Mouse (Mus musculus) MEL (cell line): Measurements from ENCODE around the gene Rbm42. TPM values are rescaled to one million over a fixed set of nuclear protein-coding genes. Genes with fewer than 3 reads are reported as not detected.

Experiments used
- DNase-seq: peaks from one replicate; pipeline ENCODE4 v3.0.0; 2011; ENCODE audit warnings: low read depth, low spot score
- H3K27ac ChIP-seq: 2 replicates; pipeline ENCODE4 v1.5.1; 2012; ENCODE audit warnings: low read depth, mild to moderate bottlenecking, control low read depth, low read length, moderate library complexity; ENCODE audit not compliant: control insufficient read depth
- H3K27me3 ChIP-seq, 2 experiments: fragments of 150-350 bp in 1 of 2; sonication (generic) in 1 of 2; 2 replicates each; pipeline ENCODE4 v1.6.1; 2012; ENCODE audit warnings: low read length in 2 of 2, mild to moderate bottlenecking in 2 of 2, improper control_type of control experiment in 1 of 2, moderate library complexity in 1 of 2; ENCODE audit not compliant: insufficient read depth in 2 of 2, control insufficient read depth in 1 of 2
- H3K36me3 ChIP-seq, 2 experiments: 2 replicates each; pipeline ENCODE4 v1.6.1; 2012 to 2014; ENCODE audit warnings: low read length in 2 of 2, improper control_type of control experiment in 1 of 2, inconsistent platforms in 1 of 2, mild to moderate bottlenecking in 1 of 2; ENCODE audit not compliant: insufficient read depth in 2 of 2, control insufficient read depth in 1 of 2
- H3K4me1 ChIP-seq, 2 experiments: fragments of 150-350 bp in 1 of 2; sonication (generic) in 1 of 2; 2 replicates each; pipeline ENCODE4 v1.6.1; 2012; ENCODE audit warnings: low read length in 2 of 2, improper control_type of control experiment in 1 of 2, mild to moderate bottlenecking in 1 of 2; ENCODE audit not compliant: insufficient read depth in 2 of 2, control insufficient read depth in 1 of 2
- H3K4me3 ChIP-seq, 2 experiments: fragments of 150-350 bp in 1 of 2; sonication (generic) in 1 of 2; 2 replicates each; pipeline ENCODE4 v1.5.1; 2012; ENCODE audit warnings: low read depth in 2 of 2, low read length in 2 of 2, mild to moderate bottlenecking in 2 of 2, moderate library complexity in 2 of 2, control low read depth in 1 of 2, improper control_type of control experiment in 1 of 2; ENCODE audit not compliant: control insufficient read depth in 1 of 2, insufficient read depth in 1 of 2
- H3K79me2 ChIP-seq: 2 replicates; pipeline ENCODE4 v1.6.1; 2012; ENCODE audit warnings: mild to moderate bottlenecking, low read length, moderate library complexity; ENCODE audit not compliant: control insufficient read depth, poor library complexity, insufficient read depth
- H3K9ac ChIP-seq: 2 replicates; pipeline ENCODE4 v1.6.1; 2012; ENCODE audit warnings: low read depth, mild to moderate bottlenecking, control low read depth, low read length, moderate library complexity; ENCODE audit not compliant: control insufficient read depth, poor library complexity, severe bottlenecking
- H3K9me3 ChIP-seq: fragments of 150-350 bp; sonication (generic); replicated peaks from 2 replicates; pipeline ENCODE4 v1.6.1; 2012; ENCODE audit warnings: mild to moderate bottlenecking, low read length, improper control_type of control experiment, moderate library complexity; ENCODE audit not compliant: insufficient read depth
- CHD2 ChIP-seq: IDR thresholded peaks from 2 replicates; pipeline ENCODE4 v1.6.1; 2011; ENCODE audit warnings: low read length, improper control_type of control experiment
- CTCF ChIP-seq, 3 experiments: IDR thresholded peaks in 2 of 3; conservative IDR thresholded peaks in 1 of 3; 2 replicates each; pipeline ENCODE4 v1.5.1; 2011 to 2012; ENCODE audit warnings: low read length in 3 of 3, low read depth in 2 of 3, mild to moderate bottlenecking in 2 of 3, improper control_type of control experiment in 1 of 3, inconsistent platforms in 1 of 3, mixed read lengths in 1 of 3, moderate library complexity in 1 of 3; ENCODE audit not compliant: control insufficient read depth in 1 of 3, insufficient read depth in 1 of 3, poor library complexity in 1 of 3, severe bottlenecking in 1 of 3
- E2F4 ChIP-seq: IDR thresholded peaks from 2 replicates; pipeline ENCODE4 v1.6.1; 2011; ENCODE audit warnings: low read depth, low read length, improper control_type of control experiment, borderline replicate concordance
- ETS1 ChIP-seq: IDR thresholded peaks from 2 replicates; pipeline ENCODE4 v1.6.1; 2012; ENCODE audit warnings: low read depth, mild to moderate bottlenecking, inconsistent platforms, low read length, improper control_type of control experiment, moderate library complexity
- GATA1 ChIP-seq: IDR thresholded peaks from 2 replicates; pipeline ENCODE4 v1.6.1; 2011; ENCODE audit warnings: low read depth, low read length, improper control_type of control experiment
- KAT2A ChIP-seq: conservative IDR thresholded peaks from 2 replicates; pipeline ENCODE4 v1.6.1; 2012; ENCODE audit warnings: low read depth, low read length, improper control_type of control experiment, inconsistent platforms
- MAFK ChIP-seq: IDR thresholded peaks from 2 replicates; pipeline ENCODE4 v1.6.1; 2011; ENCODE audit warnings: low read depth, mild to moderate bottlenecking, low read length, improper control_type of control experiment, borderline replicate concordance
- MEF2A ChIP-seq: IDR thresholded peaks from 2 replicates; pipeline ENCODE4 v1.6.1; 2014; ENCODE audit warnings: low read depth, mild to moderate bottlenecking, inconsistent platforms, low read length, improper control_type of control experiment; ENCODE audit not compliant: poor library complexity, insufficient replicate concordance, severe bottlenecking; ENCODE audit errors: extremely low read depth
- POLR2A ChIP-seq, 2 experiments: IDR thresholded peaks; 2 replicates each; pipeline ENCODE4 v1.6.1; 2011 to 2012; ENCODE audit warnings: low read length in 2 of 2, mild to moderate bottlenecking in 2 of 2, control low read depth in 1 of 2, improper control_type of control experiment in 1 of 2, low read depth in 1 of 2, moderate library complexity in 1 of 2; ENCODE audit not compliant: control insufficient read depth in 1 of 2, insufficient read depth in 1 of 2, poor library complexity in 1 of 2
- POLR2AphosphoS5 ChIP-seq: IDR thresholded peaks from 2 replicates; pipeline ENCODE4 v1.6.1; 2012; ENCODE audit warnings: low read depth, borderline replicate concordance, mild to moderate bottlenecking, inconsistent platforms, low read length, moderate library complexity, mixed read lengths
- RAD21 ChIP-seq: IDR thresholded peaks from 2 replicates; pipeline ENCODE4 v1.6.1; 2011; ENCODE audit warnings: mild to moderate bottlenecking, low read depth, low read length, improper control_type of control experiment
- SIN3A ChIP-seq: IDR thresholded peaks from 2 replicates; pipeline ENCODE4 v1.6.1; 2012; ENCODE audit warnings: low read length, improper control_type of control experiment, inconsistent platforms
- SMC3 ChIP-seq: IDR thresholded peaks from 2 replicates; pipeline ENCODE4 v1.6.1; 2011; ENCODE audit warnings: low read depth, low read length, improper control_type of control experiment
- TAL1 ChIP-seq: IDR thresholded peaks from 2 replicates; pipeline ENCODE4 v1.6.1; 2012; ENCODE audit warnings: mild to moderate bottlenecking, inconsistent platforms, low read length, moderate library complexity, mixed read lengths
- TBP ChIP-seq: IDR thresholded peaks from 2 replicates; pipeline ENCODE4 v1.8.0; 2011; ENCODE audit warnings: low read depth, low read length, improper control_type of control experiment
- TCF12 ChIP-seq: IDR thresholded peaks from 2 replicates; pipeline ENCODE4 v1.6.1; 2014; ENCODE audit warnings: low read depth, mild to moderate bottlenecking, inconsistent platforms, low read length, improper control_type of control experiment, moderate library complexity
- UBTF ChIP-seq: IDR thresholded peaks from 2 replicates; pipeline ENCODE4 v1.6.1; 2012; ENCODE audit warnings: low read depth, mild to moderate bottlenecking, inconsistent platforms, low read length, improper control_type of control experiment, moderate library complexity, borderline replicate concordance; ENCODE audit not compliant: insufficient read depth
- USF1 ChIP-seq: IDR thresholded peaks from 2 replicates; pipeline ENCODE4 v1.6.1; 2014; ENCODE audit warnings: low read depth, mild to moderate bottlenecking, inconsistent platforms, low read length, improper control_type of control experiment, moderate library complexity
- USF2 ChIP-seq, 2 experiments: IDR thresholded peaks; 2 replicates each; pipeline ENCODE4 v1.6.1; 2011 to 2012; ENCODE audit warnings: improper control_type of control experiment in 2 of 2, low read length in 2 of 2, borderline replicate concordance in 1 of 2, inconsistent platforms in 1 of 2, low read depth in 1 of 2, mild to moderate bottlenecking in 1 of 2; ENCODE audit not compliant: insufficient read depth in 1 of 2
- ZKSCAN1 ChIP-seq: IDR thresholded peaks from 2 replicates; pipeline ENCODE4 v1.6.1; 2012; ENCODE audit warnings: low read depth, mild to moderate bottlenecking, inconsistent platforms, low read length, improper control_type of control experiment, moderate library complexity
- polyA plus RNA-seq, 2 experiments: library from polyadenylated mRNA; stranded (reverse) in 1 of 2; unstranded in 1 of 2; fragments of >175 nt in 1 of 2; fragments of >200 nt in 1 of 2; gene quantifications; 2 replicates each; pipeline versions ENCODE4 v1.2.1 to v1.2.4; 2012; ENCODE audit warnings: low replicate concordance in 2 of 2, low read depth in 1 of 2; ENCODE audit not compliant: insufficient read length in 2 of 2, insufficient read depth in 1 of 2, missing spikeins in 1 of 2
- total RNA-seq: library from RNA; depleted of rRNA; stranded (reverse); fragments of 300-350 nt; gene quantifications from 2 replicates; pipeline ENCODE4 v1.2.3, GENCODE M21; 2012

The Rbm42 gene
- total and polyA plus RNA-seq, 3 experiments = 124 to 129 TPM; not detected in 1

GRCm38 (mm10) chr7:30596811-30597210 lies 53.3 kb downstream of the Rbm42 start:
- Histone ChIP-seq H3K9me3 (no peaks in the 10 kb centered on the region), H3K4me3 (no peak overlapping the region), H3K9ac (no peak overlapping the region), H3K4me1 (peaks cover 7 to 29% of the 10 kb centered on the region in 2 experiments; a peak in 3 of 4 replicates), H3K27ac (no peak overlapping the region), H3K79me2 (no peaks in the 10 kb centered on the region; the same call in 1 of the 2 replicates), H3K36me3 (peaks cover 0 to 11% of the 10 kb centered on the region in 2 experiments; a peak in 2 of 4 replicates), H3K27me3 (no peaks in the 10 kb centered on the region)
- no peak for TF ChIP-seq RAD21
- no peak for TF ChIP-seq POLR2A (IDR thresholded peaks at IDR 0.05; ENCODE audit: control insufficient read depth in 1 of 2, insufficient read depth in 1 of 2, low read depth in 1 of 2, low read length in 2 of 2, poor library complexity in 1 of 2)
- no peak for TF ChIP-seq USF1
- TF ChIP-seq TAL1 = no peak
- TF ChIP-seq CTCF (IDR thresholded peaks at IDR 0.05 in 2 of 3, conservative IDR thresholded peaks at IDR 0.05 in 1 of 3; ENCODE audit: control insufficient read depth in 1 of 3, insufficient read depth in 1 of 3, low read depth in 2 of 3, low read length in 3 of 3, poor library complexity in 1 of 3, severe bottlenecking in 1 of 3) = no peak
- TF ChIP-seq MEF2A = no peak
- TF ChIP-seq ETS1 = no peak
- no peak for TF ChIP-seq KAT2A
- TF ChIP-seq TCF12 = no peak
- TF ChIP-seq USF2 (IDR thresholded peaks at IDR 0.05; ENCODE audit: borderline replicate concordance in 1 of 2, insufficient read depth in 1 of 2, low read depth in 1 of 2, low read length in 2 of 2) = no peak
- TF ChIP-seq E2F4 = no peak
- no peak for TF ChIP-seq POLR2AphosphoS5
- no peak for TF ChIP-seq GATA1
- TF ChIP-seq SMC3 = no peak
- TF ChIP-seq UBTF = no peak
- TF ChIP-seq TBP = no peak
- no peak for TF ChIP-seq SIN3A
- TF ChIP-seq MAFK = no peak
- no peak for TF ChIP-seq ZKSCAN1
- no peak for TF ChIP-seq CHD2
- no peak for DNase-seq

DNA sequence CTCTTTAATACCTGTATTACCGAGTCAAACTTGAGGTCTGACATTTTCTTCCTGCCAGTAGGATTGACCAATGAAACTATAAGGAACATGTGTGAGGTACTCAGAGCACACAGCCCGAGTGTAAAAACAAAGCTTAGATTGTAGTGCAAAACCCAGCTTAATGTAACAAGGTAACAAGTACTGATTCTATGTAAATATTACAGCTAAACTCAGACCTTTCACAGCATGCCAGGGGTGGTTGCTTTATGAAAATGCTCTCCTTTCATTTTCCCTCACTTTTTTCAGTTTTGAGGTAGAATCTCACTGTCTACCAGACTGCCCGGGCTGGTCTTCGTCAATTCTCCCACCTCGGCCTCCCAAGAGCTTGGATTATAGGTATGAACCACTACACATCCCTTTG lies 54.0 kb downstream of the Rbm42 start:
- H3K4me1 ChIP-seq = peaks cover 7 to 35% of the 10 kb centered on the region in 2 experiments; a peak in 3 of 4 replicates
- DNase-seq = no peak
- no peak for TF ChIP-seq E2F4
- TF ChIP-seq, all 39 proteins: peak for 0
- peaks cover 1% of the 10 kb centered on the region for H3K79me2 ChIP-seq
- H3K27me3 ChIP-seq = no peaks in the 10 kb centered on the region
- H3K4me3 ChIP-seq = no peak overlapping the region
- no peak overlapping the region for H3K9ac ChIP-seq
- no peaks in the 10 kb centered on the region for H3K9me3 ChIP-seq
- no peak overlapping the region for H3K27ac ChIP-seq
- H3K36me3 ChIP-seq = peaks cover 0 to 13% of the 10 kb centered on the region in 2 experiments; a peak in 2 of 4 replicates
